Mouse (Mus musculus): Measurements from ENCODE around the gene Fbxo2.

- TF ChIP-seq POLR2A (IDR thresholded peaks at IDR 0.05; ENCODE audit: insufficient read length, low read depth), result no peak
- TF ChIP-seq TCF12 (IDR thresholded peaks at IDR 0.05; ENCODE audit: insufficient read depth, poor library complexity, severe bottlenecking), result no peak
- no peak for TF ChIP-seq E2F4 (IDR thresholded peaks at IDR 0.05; ENCODE audit: insufficient read depth)
- no peak for TF ChIP-seq USF1 (IDR thresholded peaks at IDR 0.05; ENCODE audit: low read depth)
- TF ChIP-seq MYOG (IDR thresholded peaks at IDR 0.05; ENCODE audit: control insufficient read depth in 1 of 3, insufficient read depth in 1 of 3, insufficient read length in 2 of 3, low read depth in 2 of 3), result no peak
These were observed 631 bp upstream of the Fbxo2 start for GRCm38 (mm10) chr4:148159544-148160435.
